Mouse (Mus musculus): ENCODE data around the gene Fam160a1. TPM values are rescaled to one million over a fixed set of nuclear protein-coding genes. Genes with fewer than 3 reads are reported as not detected.

Gene Fam160a1
- polyA plus RNA-seq, 1 experiment, result 0.90 TPM

DNA sequence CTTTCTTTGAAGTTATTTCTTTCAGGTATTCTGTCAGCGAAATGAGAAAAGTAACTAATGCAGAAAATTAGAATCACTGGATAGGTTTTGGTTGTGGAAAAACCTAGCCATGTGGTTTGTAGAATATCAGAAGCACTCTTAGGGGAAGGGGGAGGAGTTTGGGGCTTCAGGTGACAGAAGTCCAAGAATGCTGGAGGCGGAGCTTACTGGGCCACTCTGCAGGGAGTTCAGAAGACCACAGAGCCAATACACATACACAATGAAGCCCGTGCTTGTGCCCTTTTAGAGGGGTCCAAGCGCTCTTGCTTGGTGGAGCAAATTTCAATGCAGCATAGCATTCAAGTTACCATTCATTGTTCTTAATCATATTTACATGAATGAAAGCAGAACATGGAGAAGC lies 68.2 kb downstream of the Fam160a1 start:
- H3K4me1 ChIP-seq (ENCODE audit: control insufficient read depth, insufficient read depth, low read length), result no peaks in the 10 kb centered on the region
- no peaks in the 10 kb centered on the region for H3K27me3 ChIP-seq (ENCODE audit: control insufficient read depth, insufficient read depth, low read length)
- no peak overlapping the region for H3K4me3 ChIP-seq (ENCODE audit: control insufficient read depth, low read depth, low read length)
- no peaks in the 10 kb centered on the region for H3K36me3 ChIP-seq (ENCODE audit: control insufficient read depth, insufficient read depth, low read length)
- H3K27ac ChIP-seq (ENCODE audit: control insufficient read depth, insufficient read depth, low read depth, low read length), result no peak overlapping the region
- TF ChIP-seq POLR2A (IDR thresholded peaks at IDR 0.05; ENCODE audit: control insufficient read depth, low read depth, low read length) (no peak), CTCF (IDR thresholded peaks at IDR 0.05; ENCODE audit: control insufficient read depth, insufficient read depth, insufficient replicate concordance, low read depth, low read length) (no peak)

DNA sequence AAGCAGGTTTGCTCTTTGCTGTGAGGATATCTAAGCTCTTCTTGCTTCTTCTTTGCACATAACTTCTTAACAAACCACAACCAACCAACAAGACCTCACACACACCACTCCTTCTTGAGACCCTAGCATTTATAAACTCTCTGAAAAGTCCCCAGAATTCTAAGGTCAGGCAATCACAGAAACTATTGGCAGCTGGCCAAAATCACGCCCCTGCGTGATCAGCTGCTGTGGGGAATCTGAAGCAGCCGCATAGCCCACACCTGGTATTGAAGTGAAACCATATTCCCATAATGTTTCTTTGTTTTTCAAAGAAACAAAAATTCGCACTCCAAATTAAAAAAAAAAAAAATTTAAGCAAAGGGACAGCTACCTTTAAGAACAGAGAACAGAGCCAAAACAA lies 71.0 kb downstream of the Fam160a1 start:
- Histone ChIP-seq H3K27me3 (ENCODE audit: control insufficient read depth, insufficient read depth, low read length) (no peaks in the 10 kb centered on the region), H3K4me1 (ENCODE audit: control insufficient read depth, insufficient read depth, low read length) (no peaks in the 10 kb centered on the region), H3K27ac (ENCODE audit: control insufficient read depth, insufficient read depth, low read depth, low read length) (no peak overlapping the region), H3K36me3 (ENCODE audit: control insufficient read depth, insufficient read depth, low read length) (no peaks in the 10 kb centered on the region), H3K4me3 (ENCODE audit: control insufficient read depth, low read depth, low read length) (no peak overlapping the region)
- TF ChIP-seq CTCF (IDR thresholded peaks at IDR 0.05; ENCODE audit: control insufficient read depth, insufficient read depth, insufficient replicate concordance, low read depth, low read length) (no peak), POLR2A (IDR thresholded peaks at IDR 0.05; ENCODE audit: control insufficient read depth, low read depth, low read length) (no peak)

GRCm38 (mm10) chr3:85741767-85742166 lies 75.3 kb downstream of the Fam160a1 start:
- no peaks in the 10 kb centered on the region for H3K36me3 ChIP-seq (ENCODE audit: control insufficient read depth, insufficient read depth, low read length)
- H3K27ac ChIP-seq (ENCODE audit: control insufficient read depth, insufficient read depth, low read depth, low read length), result no peak overlapping the region
- H3K27me3 ChIP-seq (ENCODE audit: control insufficient read depth, insufficient read depth, low read length), result no peaks in the 10 kb centered on the region
- no peak overlapping the region for H3K4me3 ChIP-seq (ENCODE audit: control insufficient read depth, low read depth, low read length)
- H3K4me1 ChIP-seq (ENCODE audit: control insufficient read depth, insufficient read depth, low read length), result no peaks in the 10 kb centered on the region
- TF ChIP-seq POLR2A (IDR thresholded peaks at IDR 0.05; ENCODE audit: control insufficient read depth, low read depth, low read length) (no peak), CTCF (IDR thresholded peaks at IDR 0.05; ENCODE audit: control insufficient read depth, insufficient read depth, insufficient replicate concordance, low read depth, low read length) (no peak)

GRCm38 (mm10) chr3:85738591-85738990 lies 78.5 kb downstream of the Fam160a1 start:
- Histone ChIP-seq H3K27ac (ENCODE audit: control insufficient read depth, insufficient read depth, low read depth, low read length) (no peak overlapping the region), H3K36me3 (ENCODE audit: control insufficient read depth, insufficient read depth, low read length) (no peaks in the 10 kb centered on the region), H3K4me3 (ENCODE audit: control insufficient read depth, low read depth, low read length) (no peak overlapping the region), H3K4me1 (ENCODE audit: control insufficient read depth, insufficient read depth, low read length) (no peaks in the 10 kb centered on the region), H3K27me3 (ENCODE audit: control insufficient read depth, insufficient read depth, low read length) (no peaks in the 10 kb centered on the region)
- no peak for TF ChIP-seq CTCF (IDR thresholded peaks at IDR 0.05; ENCODE audit: control insufficient read depth, insufficient read depth, insufficient replicate concordance, low read depth, low read length)
- no peak for TF ChIP-seq POLR2A (IDR thresholded peaks at IDR 0.05; ENCODE audit: control insufficient read depth, low read depth, low read length)

GRCm38 (mm10) chr3:85733939-85734729 lies 83.0 kb downstream of the Fam160a1 start:
- Histone ChIP-seq H3K4me3 (ENCODE audit: control insufficient read depth, low read depth, low read length) (no peak overlapping the region), H3K4me1 (ENCODE audit: control insufficient read depth, insufficient read depth, low read length) (no peaks in the 10 kb centered on the region), H3K27me3 (ENCODE audit: control insufficient read depth, insufficient read depth, low read length) (no peaks in the 10 kb centered on the region), H3K27ac (ENCODE audit: control insufficient read depth, insufficient read depth, low read depth, low read length) (no peak overlapping the region), H3K36me3 (ENCODE audit: control insufficient read depth, insufficient read depth, low read length) (no peaks in the 10 kb centered on the region)
- TF ChIP-seq POLR2A (IDR thresholded peaks at IDR 0.05; ENCODE audit: control insufficient read depth, low read depth, low read length), result no peak
- no peak for TF ChIP-seq CTCF (IDR thresholded peaks at IDR 0.05; ENCODE audit: control insufficient read depth, insufficient read depth, insufficient replicate concordance, low read depth, low read length)

- no peak for TF ChIP-seq CTCF (IDR thresholded peaks at IDR 0.05; ENCODE audit: control insufficient read depth, insufficient read depth, insufficient replicate concordance, low read depth, low read length)
- no peak for TF ChIP-seq POLR2A (IDR thresholded peaks at IDR 0.05; ENCODE audit: control insufficient read depth, low read depth, low read length)
- Histone ChIP-seq H3K4me1 (ENCODE audit: control insufficient read depth, insufficient read depth, low read length) (no peaks in the 10 kb centered on the region), H3K27me3 (ENCODE audit: control insufficient read depth, insufficient read depth, low read length) (no peaks in the 10 kb centered on the region), H3K27ac (ENCODE audit: control insufficient read depth, insufficient read depth, low read depth, low read length) (no peak overlapping the region), H3K36me3 (ENCODE audit: control insufficient read depth, insufficient read depth, low read length) (no peaks in the 10 kb centered on the region), H3K4me3 (ENCODE audit: control insufficient read depth, low read depth, low read length) (no peak overlapping the region)
Observed at GRCm38 (mm10) chr3:85727171-85727570, 89.9 kb downstream of the Fam160a1 start.

- Histone ChIP-seq H3K36me3 (ENCODE audit: control insufficient read depth, insufficient read depth, low read length) (no peaks in the 10 kb centered on the region), H3K27me3 (ENCODE audit: control insufficient read depth, insufficient read depth, low read length) (no peaks in the 10 kb centered on the region), H3K27ac (ENCODE audit: control insufficient read depth, insufficient read depth, low read depth, low read length) (no peak overlapping the region), H3K4me3 (ENCODE audit: control insufficient read depth, low read depth, low read length) (no peak overlapping the region), H3K4me1 (ENCODE audit: control insufficient read depth, insufficient read depth, low read length) (no peaks in the 10 kb centered on the region)
- no peak for TF ChIP-seq CTCF (IDR thresholded peaks at IDR 0.05; ENCODE audit: control insufficient read depth, insufficient read depth, insufficient replicate concordance, low read depth, low read length)
- no peak for TF ChIP-seq POLR2A (IDR thresholded peaks at IDR 0.05; ENCODE audit: control insufficient read depth, low read depth, low read length)
Observed at GRCm38 (mm10) chr3:85725971-85726370, 91.1 kb downstream of the Fam160a1 start.
